Mouse (Mus musculus): ENCODE results near the gene Lrfn3.
A peak's percentile ranks its signal among the peaks of the same experiment; 100 is the strongest.

DNA sequence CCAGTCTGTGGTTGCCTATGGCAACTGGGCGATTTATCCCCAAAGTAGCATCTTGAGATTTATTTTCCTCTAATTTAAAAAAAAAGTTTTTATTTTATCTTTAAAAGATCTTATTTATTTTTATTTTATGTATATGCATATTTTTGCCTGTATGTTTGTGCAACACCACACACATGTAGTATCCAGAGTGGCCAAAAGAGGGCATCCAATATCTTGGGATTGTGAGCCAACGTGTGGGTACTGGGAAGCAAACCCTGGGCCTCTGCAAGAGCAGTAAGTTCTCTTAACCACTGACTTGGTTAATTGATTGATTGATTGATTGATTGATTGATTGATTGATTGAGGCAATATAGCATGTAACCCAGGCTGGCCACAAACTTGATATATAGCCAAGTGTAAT, 32.3 kb upstream of the Lrfn3 start:
- TF ChIP-seq CTCF (IDR thresholded peaks at IDR 0.05; ENCODE audit: insufficient read depth, low read length) = peak; percentile 30; the same call in 1 of the 2 replicates
- TF ChIP-seq POLR2A (IDR thresholded peaks at IDR 0.05; ENCODE audit: borderline replicate concordance, extremely low read depth, low read depth, low read length) = no peak

Measured in lung, adult 2 months (tissue).